Mouse (Mus musculus): Measurements from ENCODE around the gene Hyal3. TPM values are rescaled to one million over a fixed set of nuclear protein-coding genes. Genes with fewer than 3 reads are reported as not detected.

Gene Hyal3
- total RNA-seq, 1 experiment: 0.54 TPM

- peak; percentile 98 for DNase-seq (ENCODE audit: low read depth, low spot score)
- H3K36me3 ChIP-seq (ENCODE audit: control insufficient read depth, insufficient read depth, low read length, poor library complexity, severe bottlenecking): peaks cover 1% of the 10 kb centered on the region; the same call in 1 of the 2 replicates
- TF ChIP-seq MAFK (IDR thresholded peaks at IDR 0.05; ENCODE audit: insufficient read depth, low read depth, low read length): no peak
- TF ChIP-seq ZC3H11A (IDR thresholded peaks at IDR 0.05; ENCODE audit: borderline replicate concordance, low read depth, low read length): no peak
- TF ChIP-seq ZNF384 (IDR thresholded peaks at IDR 0.05; ENCODE audit: low read depth, low read length): no peak
- no peak for TF ChIP-seq HCFC1 (IDR thresholded peaks at IDR 0.05; ENCODE audit: borderline replicate concordance, insufficient read depth, low read length)
- TF ChIP-seq CHD2 (IDR thresholded peaks at IDR 0.05; ENCODE audit: low read depth, low read length): no peak
- in situ Hi-C loops (cut with MboI; ENCODE audit: low sequenced_read_pairs in 2 of 2, unreplicated experiment in 2 of 2): no loop called here
- H3K27ac ChIP-seq (ENCODE audit: insufficient read depth, low read depth, low read length, poor library complexity, severe bottlenecking): no peak within 1 kb of the TSS
- H3K4me1 ChIP-seq (ENCODE audit: control insufficient read depth in 2 of 2, insufficient read depth in 2 of 2, low read length in 2 of 2, poor library complexity in 1 of 2): peaks cover 4 to 18% of the 10 kb centered on the region in 2 experiments; a peak in 3 of 4 replicates
- H3K4me3 ChIP-seq (ENCODE audit: insufficient read depth in 1 of 2, low read depth in 1 of 2, low read length in 2 of 2, poor library complexity in 1 of 2, severe bottlenecking in 1 of 2): peak within 1 kb of the TSS; percentile 92 to 97
- peak within 1 kb of the TSS; percentile 91 for H3K9ac ChIP-seq (ENCODE audit: insufficient read depth, low read depth, low read length, poor library complexity, severe bottlenecking)
- no peaks in the 10 kb centered on the region for H3K9me3 ChIP-seq (ENCODE audit: control insufficient read depth, insufficient read depth, low read depth, low read length)
Observed at GRCm38 (mm10) chr9:107635279-107636028, 54.8 kb downstream of the Hyal3 start, which contains the start of gene Gnai2. Gene Gnai2, minus strand, starts transcription at chr9:107635367.

Other genes starting within 250 kb of the Hyal3 start
- 29.1 and 41.3 TPM in 2 replicates for gene Hemk1, start 242.5 kb upstream of the Hyal3 start, total RNA-seq (2012; rRNA removed)
- gene 6430571L13Rik, start 240.2 kb upstream of the Hyal3 start, total RNA-seq (2012; rRNA removed): 0.45 and 0.95 TPM in 2 replicates
- gene Cacna2d2, start 181.2 kb upstream of the Hyal3 start, total RNA-seq (2012; rRNA removed): 0.85 and 2.4 TPM in 2 replicates
- 42.3 and 64.3 TPM in 2 replicates for gene Tmem115, start 46.9 kb upstream of the Hyal3 start, total RNA-seq (2012; rRNA removed)
- gene Cyb561d2, start 38.6 kb upstream of the Hyal3 start, total RNA-seq (2012; rRNA removed): 25.3 and 35.2 TPM in 2 replicates
- 21.2 and 30.5 TPM in 2 replicates for gene Nprl2, start 38.6 kb upstream of the Hyal3 start, total RNA-seq (2012; rRNA removed)
- 0.37 and 0.49 TPM in 2 replicates for gene Zmynd10, start 33.5 kb upstream of the Hyal3 start, total RNA-seq (2012; rRNA removed)
- 25.5 and 41.4 TPM in 2 replicates for gene Rassf1, start 29.3 kb upstream of the Hyal3 start, total RNA-seq (2012; rRNA removed)
- 14.0 and 14.2 TPM in 2 replicates for gene Tusc2, start 17.6 kb upstream of the Hyal3 start, total RNA-seq (2012; rRNA removed)
- gene Hyal2, start 12.9 kb upstream of the Hyal3 start, total RNA-seq (2012; rRNA removed): 68.1 and 117 TPM in 2 replicates
- 11.8 and 19.2 TPM in 2 replicates for gene Hyal1, start 3.9 kb upstream of the Hyal3 start, total RNA-seq (2012; rRNA removed)
- gene Naa80, start 1.9 kb upstream of the Hyal3 start, total RNA-seq (2012; rRNA removed): 7.3 and 13.3 TPM in 2 replicates
- 66.6 and 82.7 TPM in 2 replicates for gene Ifrd2, start 6.8 kb downstream of the Hyal3 start, total RNA-seq (2012; rRNA removed)
- 7.4 and 7.6 TPM in 2 replicates for gene Sema3b, start 28.4 kb downstream of the Hyal3 start, total RNA-seq (2012; rRNA removed)
- 178 and 232 TPM in 2 replicates for gene Gnai2, start 54.5 kb downstream of the Hyal3 start, total RNA-seq (2012; rRNA removed)
- gene Slc38a3, start 88.7 kb downstream of the Hyal3 start, total RNA-seq (2012; rRNA removed): 2.9 and 8.9 TPM in 2 replicates
- gene Gnat1, start 98.9 kb downstream of the Hyal3 start, total RNA-seq (2012; rRNA removed): 1.2 and 1.8 TPM in 2 replicates
- 11.5 and 11.6 TPM in 2 replicates for gene Sema3f, start 129.7 kb downstream of the Hyal3 start, total RNA-seq (2012; rRNA removed)
- 97.7 and 116 TPM in 2 replicates for gene Rbm5, start 190.2 kb downstream of the Hyal3 start, total RNA-seq (2012; rRNA removed)

All from ES-E14 (cell line).